Mouse (Mus musculus) heart, postnatal 36 days (tissue): ENCODE measurements around the gene Zfp444. TPM values are rescaled to one million over a fixed set of nuclear protein-coding genes. Genes with fewer than 3 reads are reported as not detected.
"Not testable (repeated sequence)": the region's sequence is repeated elsewhere in the genome, so short reads cannot be mapped to it uniquely, and the experiment has no call there.

ENCODE experiments used
- DNase-seq, 2 experiments: peaks; one replicate each; pipeline ENCODE4 v3.0.0; 2021 to 2022
- intact Hi-C: fragments of 180-260 bp; cut with DNase I; formaldehyde crosslinking; loops from one replicate; pipeline ENCODE4 v1.15.1; 2025
- total RNA-seq, 2 experiments: library from RNA; stranded (reverse); gene quantifications; 2 replicates each; pipeline ENCODE4 v1.2.3; 2021

Zfp444 gene
- total RNA-seq, 2 experiments from 2014 or later, result 9.4 to 11.4 TPM

DNA sequence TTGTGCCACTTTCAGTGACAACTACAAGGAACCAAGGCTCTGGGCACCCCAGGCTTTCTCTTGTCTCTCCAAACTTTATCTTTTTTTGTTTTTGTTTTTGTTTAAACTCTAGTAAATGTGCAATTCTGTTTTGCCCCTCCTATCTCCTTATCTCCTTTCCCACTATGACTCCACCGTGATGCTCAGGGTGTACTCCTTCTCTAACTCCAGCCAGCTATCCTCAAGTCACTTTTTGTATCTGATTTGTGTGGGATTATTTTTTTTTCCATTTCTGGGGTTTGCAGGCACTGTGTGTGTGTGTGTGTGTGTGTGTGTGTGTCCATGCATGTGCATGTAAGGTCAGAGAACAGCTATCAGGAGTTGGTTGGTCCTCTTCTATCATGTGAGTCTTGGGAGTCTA, 14.5 kb upstream of the Zfp444 start:
- DNase-seq, result no peak
- intact Hi-C loops, result no loop called here

DNA sequence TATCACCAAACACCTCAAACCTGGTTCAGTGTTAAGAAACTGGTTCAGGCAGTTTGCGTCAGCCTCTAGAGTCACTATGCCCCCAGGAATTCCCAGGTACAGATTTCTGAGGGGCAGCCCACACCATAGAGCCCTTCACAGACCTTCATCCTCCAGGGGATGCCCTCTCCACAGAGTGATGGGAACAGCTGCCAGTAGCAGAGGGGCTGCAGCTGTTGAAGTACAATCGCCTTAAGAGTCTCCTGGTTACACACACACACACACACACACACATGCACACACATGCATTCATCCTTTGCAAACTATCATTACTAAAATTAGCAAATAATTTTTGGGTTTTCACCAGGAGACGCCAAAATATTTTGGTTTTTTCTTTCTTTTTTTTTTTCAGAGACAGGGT, 12.4 kb upstream of the Zfp444 start:
- intact Hi-C loops, result no loop called here

DNA sequence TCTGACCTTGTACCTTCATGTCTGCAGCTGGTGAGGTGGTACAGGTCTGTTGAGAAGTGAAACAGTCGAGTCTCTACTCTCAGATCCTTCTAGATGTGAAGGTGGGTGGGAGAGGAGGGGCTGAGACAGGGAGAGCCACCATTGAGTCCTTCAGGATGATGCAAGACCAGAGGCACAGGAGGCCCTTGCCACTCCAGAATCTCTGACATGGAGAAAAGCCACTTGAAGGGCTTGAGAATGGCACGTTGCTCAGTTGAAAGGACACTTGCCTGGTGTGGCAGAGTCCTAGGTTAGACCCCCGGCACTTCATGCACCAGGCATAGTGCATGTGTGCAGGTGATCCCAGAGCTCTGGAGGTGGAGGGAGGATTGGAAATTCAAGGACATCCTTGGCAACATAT, 10.5 kb upstream of the Zfp444 start:
- intact Hi-C loops, result no loop called here

More for the DNA sequence above, 12.4 kb upstream of the Zfp444 start:
- no peak for DNase-seq

DNA sequence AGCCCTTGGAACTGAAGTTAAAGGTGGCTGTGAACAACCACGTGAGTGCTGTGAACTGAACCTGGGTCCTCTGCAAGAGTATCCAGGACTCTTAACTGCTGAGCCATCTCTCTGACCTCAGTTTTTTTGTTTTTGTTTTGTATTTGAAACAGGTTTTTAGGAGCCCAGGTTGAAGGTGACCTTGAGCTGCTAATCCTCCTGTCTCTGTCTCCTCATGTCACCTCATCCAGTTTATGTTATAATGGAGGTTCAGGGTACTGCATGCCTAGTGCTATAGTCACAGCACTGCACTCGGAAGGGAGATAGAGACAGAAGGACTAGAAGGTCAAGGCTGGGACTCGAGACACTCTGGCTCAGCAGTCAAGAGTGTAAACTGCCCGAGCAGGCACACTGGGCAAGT, 9.9 kb upstream of the Zfp444 start:
- intact Hi-C loops, result no loop called here

More for the DNA sequence above, 10.5 kb upstream of the Zfp444 start:
- DNase-seq, result no peak

DNA sequence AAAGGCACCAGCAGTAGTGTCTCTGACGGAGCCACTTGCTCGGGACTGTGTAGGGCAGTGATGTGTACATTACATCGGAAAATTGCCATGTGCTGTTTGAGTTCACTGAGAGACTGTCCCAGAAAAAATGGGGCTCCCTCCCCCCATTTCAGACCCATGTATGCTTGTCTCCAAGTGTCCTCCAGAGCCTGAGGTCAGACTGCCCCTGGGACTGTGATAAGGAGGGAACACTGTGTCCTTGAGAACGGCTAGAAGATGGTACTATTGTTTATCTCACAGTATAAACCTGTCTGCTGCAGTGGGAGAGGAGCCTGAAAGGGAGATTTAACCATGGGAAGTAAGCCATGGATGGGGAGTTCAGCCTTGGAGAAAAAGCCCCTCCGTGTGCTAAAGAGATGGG, 7.4 kb upstream of the Zfp444 start:
- DNase-seq, result no peak

More for the DNA sequence above, 9.9 kb upstream of the Zfp444 start:
- DNase-seq, result no peak

DNA sequence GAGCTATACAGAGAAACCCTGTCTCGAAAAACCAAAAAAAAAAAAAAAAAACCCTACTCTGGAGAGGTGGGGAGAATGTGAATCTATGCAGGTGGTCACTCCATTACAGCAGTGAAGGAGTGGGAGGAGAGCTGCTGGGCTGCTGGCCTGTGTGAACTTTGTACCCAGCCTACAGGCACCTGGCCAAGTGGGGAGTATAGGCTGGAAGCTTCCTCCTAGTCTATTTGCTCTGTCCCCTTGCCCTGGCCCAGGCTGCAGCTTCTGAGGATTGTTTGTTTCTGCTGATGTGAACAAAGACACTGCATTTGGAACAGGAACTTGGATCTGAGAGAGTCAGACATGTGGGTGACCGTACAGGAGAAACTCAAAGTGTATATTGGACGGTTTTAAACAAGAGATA, 2.6 kb upstream of the Zfp444 start:
- DNase-seq, result no peak
- intact Hi-C loops, result no loop called here

More for the DNA sequence above, 7.4 kb upstream of the Zfp444 start:
- intact Hi-C loops, result no loop called here

DNA sequence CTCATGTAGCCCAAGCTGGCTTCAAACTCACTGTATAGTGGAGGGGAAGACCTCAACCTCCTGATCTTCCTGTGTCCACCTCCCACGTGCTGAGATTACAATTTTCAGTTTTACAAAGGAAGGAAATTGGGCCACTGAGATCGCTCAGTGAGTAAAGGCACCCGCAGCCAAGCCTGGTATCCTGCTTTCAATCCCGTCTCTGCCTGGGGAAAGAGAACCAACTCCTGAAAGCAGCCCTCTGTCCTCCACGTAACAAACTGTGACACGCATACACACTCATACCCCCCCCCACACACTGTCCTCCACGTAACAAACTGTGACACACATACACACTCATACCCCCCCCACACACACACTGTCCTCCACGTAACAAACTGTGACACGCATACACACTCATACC, 1.6 kb upstream of the Zfp444 start:
- intact Hi-C loops, result loop anchor here (5.0 to 10.0 kb wide), 2 partner anchors 112 to 214 kb away; partner anchors contain the start of gene Zfp28

DNA sequence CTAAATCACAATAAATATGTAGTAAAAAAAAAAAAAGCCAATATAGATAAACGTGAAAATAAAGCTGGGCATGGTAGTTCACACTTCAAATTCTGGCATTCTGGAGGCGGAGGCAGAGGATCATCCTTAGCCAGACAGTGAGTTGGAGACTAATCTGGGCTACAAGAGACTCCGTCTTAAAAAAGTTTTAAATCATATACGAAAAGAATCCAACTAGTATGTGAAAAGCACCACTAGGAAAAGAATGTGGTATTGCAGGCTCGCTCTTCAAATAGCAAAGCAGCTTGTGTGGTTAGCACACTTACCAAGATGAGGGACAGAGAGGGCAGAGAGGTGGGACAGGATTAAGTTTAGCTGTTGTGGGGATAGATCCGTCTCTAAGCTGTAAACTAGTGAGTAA, 1.2 kb upstream of the Zfp444 start:
- no peak for DNase-seq

More for the DNA sequence above, 1.6 kb upstream of the Zfp444 start:
- DNase-seq, result no peak

DNA sequence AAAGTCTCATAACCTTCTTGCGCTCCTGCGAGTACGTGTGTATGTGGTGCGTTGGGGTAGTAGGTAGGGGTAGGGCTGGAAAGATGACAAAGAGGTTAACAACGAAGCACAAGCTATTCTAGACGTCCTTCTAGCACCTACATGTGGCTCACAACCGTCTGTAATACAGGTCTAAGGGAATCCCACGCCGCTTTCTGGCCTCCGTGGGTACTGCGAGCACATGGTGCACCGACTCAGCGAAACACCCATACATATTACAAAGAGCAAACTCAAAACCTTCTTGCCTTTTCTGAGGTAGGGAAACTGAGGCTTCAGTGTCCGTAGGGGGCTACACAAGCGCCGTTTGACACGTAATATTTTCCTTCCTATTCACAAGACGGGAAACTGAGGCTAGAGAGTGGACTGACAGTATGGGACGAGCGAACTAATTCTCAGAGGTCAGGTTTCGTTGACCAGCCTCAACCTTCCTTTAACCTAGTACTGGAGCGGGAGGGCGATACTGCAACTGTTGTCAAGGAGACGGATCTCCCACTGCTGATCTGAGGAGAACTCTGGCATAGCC, 501 bp upstream of the Zfp444 start:
- DNase-seq, result peak; percentile 62 to 63
- intact Hi-C loops, result loop anchor here (1.0 to 10.0 kb wide), 4 partner anchors 15 to 213 kb away; partner anchors contain the start of gene Zfp28

More for the DNA sequence above, 1.2 kb upstream of the Zfp444 start:
- intact Hi-C loops, result loop anchor here (1.0 to 10.0 kb wide), 4 partner anchors 15 to 214 kb away; partner anchors contain the start of gene Zfp28

DNA sequence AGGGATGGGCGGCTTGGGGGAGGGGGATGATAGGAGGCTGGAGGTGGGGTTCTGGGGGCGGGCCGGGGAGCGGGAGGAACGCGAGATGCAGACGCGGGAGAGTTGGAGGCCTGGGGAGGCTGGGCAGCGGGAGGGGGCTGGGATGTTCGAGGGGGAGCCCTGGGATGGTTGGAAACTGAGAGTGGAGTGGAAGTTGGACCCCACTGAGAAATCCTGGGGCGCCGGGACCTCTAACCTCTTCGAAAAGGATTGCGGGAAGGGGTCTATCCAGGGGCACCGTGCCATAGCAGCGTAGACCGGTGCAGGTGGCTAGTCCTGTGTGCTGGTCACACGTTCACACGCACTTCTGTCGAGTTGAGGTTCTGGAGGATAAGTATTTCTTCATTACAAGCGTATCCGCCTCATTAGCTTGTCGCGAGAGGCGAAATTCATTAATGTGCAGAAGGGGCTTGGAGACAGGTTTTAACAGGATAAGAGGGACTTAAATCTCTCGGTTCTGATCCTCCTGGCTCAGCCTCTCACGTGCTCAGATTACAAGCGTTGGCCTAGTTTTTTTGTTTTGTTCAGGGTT, 733 bp downstream of the Zfp444 start:
- DNase-seq, result no peak
- intact Hi-C loops, result loop anchor here (5.0 to 10.0 kb wide), 2 partner anchors 110 to 212 kb away; partner anchors contain the start of gene Zfp28

DNA sequence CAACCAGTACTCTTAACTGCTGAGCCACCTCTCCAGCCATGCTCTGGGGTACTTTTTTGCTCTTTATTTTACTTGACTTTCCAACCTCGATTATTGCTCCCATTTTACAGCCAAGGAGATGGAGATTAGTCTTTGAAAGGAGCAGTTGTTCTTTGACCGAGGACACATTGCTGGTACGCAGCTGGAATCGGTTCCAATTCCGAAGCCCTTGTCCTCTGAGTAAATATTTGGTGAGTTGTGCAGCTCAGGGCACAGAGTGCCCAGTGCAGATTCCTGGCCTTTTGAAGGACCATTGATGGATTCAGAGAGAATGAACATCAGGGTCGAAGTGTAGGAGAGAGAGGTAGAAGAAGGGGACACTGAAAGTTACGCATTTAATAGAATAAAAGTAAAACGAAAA, 1.8 kb downstream of the Zfp444 start:
- intact Hi-C loops, result loop anchor here (5.0 to 10.0 kb wide), 2 partner anchors 108 to 211 kb away; partner anchors contain the start of gene Zfp28

DNA sequence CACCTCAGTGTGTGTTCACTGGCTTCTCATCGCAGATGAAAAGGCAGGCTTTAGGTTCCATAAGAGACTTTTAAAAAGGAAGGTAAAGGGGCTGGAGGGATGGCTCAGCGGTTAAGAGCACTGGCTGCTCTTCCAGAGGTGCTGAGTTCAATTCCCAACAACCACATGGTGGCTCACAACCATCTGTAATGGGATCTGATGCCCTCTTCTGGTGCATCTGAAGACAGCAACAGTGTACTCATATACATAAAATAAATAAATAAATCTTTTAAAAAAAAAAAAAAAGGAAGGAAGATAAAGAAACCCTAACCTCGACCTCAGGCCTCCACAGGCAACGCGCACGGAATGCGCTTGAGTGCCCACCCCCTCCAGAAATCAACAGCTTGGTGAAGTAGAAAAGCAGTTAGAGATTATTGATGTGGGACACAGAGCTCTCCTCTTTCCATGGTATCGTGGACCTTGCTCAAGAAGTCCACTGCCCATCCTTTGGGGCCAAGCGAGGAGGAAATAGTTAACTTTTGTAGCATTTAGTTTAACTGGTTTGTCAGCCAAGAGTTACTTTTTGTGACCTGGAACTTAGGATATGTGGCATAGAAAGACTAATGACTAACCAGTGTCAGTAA, 2.5 kb downstream of the Zfp444 start:
- intact Hi-C loops, result loop anchor here (5.0 to 10.0 kb wide), 2 partner anchors 108 to 210 kb away; partner anchors contain the start of gene Zfp28
- not testable (repeated sequence) for DNase-seq

More for the DNA sequence above, 1.8 kb downstream of the Zfp444 start:
- no peak for DNase-seq

DNA sequence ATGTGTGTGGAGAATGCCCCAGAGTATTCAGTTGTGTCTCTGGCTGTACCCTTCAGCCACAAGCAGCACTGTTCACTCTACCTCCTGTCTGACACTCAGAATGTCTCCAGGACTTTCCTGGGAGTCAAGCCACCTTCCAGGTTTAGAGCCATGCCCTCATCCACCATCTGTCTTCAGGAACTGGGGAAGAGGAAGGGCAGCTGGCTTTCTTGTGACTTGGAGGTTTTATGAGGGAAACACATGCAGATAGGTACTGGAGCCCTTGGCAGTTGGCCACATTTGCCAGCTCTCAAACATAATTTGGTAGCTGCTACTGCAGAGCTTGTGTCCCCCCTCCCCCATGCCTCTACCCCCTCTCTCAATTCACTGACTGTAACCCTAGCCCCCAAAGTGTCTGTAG, 7.0 kb downstream of the Zfp444 start:
- intact Hi-C loops, result loop anchor here (10.0 kb wide), 1 partner anchor 206 kb away; the partner anchor contains the start of gene Zfp28
- no peak for DNase-seq

DNA sequence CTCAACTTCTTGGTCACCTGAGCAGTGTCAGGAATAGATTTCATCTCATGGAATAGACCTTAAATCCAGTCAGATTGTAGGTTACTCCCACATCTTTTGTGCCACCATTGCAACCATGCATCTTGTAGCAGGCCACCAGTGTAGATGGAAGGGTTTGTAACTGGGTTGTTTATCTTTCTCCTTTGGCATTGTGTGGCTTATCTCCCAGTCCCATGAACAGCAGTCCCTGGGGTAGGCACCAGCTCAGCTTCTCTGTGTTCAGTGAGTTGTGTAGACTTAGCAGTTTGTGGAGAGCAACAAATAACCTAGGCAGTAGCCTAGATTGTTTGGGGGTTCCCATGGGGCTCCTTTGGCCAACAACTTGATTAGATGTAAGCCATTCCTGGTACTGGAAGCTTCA, 10.9 kb downstream of the Zfp444 start:
- intact Hi-C loops, result no loop called here
- DNase-seq, result no peak

DNA sequence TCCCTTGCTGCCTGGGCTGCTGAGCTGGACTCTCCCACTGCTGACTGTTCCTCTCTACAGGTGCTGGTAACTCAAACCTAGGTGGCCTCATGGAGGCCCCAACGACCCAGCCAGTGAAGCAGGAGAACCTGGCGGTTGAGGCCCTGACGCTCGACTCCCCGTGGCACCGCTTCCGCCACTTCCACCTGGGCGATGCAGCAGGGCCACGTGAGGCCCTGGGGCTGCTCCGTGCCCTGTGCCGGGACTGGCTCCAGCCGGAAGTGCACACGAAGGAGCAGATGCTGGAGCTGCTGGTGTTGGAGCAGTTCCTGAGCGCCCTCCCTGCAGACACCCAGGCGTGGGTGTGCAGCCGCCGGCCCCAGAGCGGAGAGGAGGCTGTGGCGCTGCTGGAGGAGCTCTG, 11.8 kb downstream of the Zfp444 start:
- DNase-seq, result no peak
- intact Hi-C loops, result no loop called here

DNA sequence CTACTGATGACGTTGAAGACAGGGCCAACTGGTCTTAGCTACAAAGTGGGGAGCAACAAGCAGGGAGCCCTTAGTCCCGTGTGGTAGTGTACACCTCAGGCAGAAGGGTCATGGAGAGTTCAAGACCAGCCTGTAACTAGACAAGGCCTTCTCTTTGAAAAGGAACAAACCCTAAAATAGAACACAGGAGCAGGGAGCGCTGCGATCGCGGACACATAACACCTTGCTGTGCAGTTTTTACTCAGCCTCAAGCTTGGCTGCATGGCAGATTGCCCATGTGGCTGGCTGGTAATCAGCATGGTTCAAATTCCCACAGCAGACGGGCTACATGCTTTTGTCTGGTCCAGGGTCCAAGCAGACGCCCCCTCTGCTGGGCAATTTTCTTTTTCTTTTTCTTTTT, 12.5 kb downstream of the Zfp444 start:
- no peak for DNase-seq
- intact Hi-C loops, result no loop called here

DNA sequence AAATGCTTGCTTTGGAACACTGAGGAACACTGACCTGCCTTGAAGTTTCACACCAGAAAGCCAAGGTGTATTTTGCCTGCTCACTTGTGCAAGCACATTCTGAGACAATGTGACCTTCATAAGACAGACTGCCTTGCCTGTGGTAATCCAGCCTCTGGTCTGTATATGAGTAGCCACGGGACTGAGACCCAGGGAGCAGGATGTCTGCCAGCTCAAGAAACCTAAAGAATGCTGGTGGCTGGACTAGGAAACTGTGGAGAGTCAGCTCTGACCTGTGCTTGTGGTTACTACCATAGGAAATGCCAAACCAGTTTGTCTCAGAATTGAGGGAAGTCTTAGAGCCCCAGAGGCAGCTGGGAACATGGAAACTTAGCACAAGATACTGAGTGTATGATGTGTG, 13.4 kb downstream of the Zfp444 start:
- intact Hi-C loops, result no loop called here
- no peak for DNase-seq

DNA sequence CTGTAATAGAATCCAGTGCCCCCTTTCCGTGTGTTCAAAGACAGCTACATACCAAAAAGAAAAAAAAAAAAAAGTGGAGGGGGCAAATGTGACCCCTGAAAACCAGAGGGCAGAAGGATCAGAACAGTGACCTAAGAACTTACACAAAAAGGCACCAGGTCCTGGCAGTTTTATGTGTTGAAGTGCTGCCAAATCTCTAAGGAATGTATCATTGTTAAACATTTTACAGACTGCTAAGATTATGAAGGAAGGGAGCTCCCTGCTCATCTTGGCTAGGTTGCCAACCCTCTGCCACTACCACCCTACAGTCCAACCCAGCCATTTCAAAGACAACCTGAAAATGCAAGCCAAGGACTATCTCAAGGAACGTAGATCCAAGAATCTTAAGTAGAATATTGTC, 14.2 kb downstream of the Zfp444 start:
- DNase-seq, result no peak

DNA sequence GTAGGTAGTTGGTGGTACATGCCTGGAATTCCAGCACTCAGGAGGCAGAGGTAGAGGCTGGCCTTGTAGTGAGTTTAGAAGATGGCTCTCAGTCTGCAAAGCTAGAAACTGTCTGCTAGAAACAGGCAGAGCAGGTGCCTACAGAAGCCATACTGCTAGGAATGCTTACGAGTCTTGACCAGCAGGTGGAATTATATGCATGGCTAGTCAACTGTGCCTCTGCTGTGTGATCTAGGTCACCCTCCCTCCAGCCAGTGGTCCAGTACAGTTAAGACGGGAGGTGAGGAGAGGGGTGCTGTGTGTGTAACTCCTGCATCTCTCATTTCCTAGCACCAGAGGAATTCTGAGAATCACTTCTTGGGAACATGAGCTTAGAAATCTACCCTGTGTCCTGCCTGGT, 14.7 kb downstream of the Zfp444 start:
- intact Hi-C loops, result no loop called here
- DNase-seq, result no peak

More for the DNA sequence above, 14.2 kb downstream of the Zfp444 start:
- intact Hi-C loops, result no loop called here

DNA sequence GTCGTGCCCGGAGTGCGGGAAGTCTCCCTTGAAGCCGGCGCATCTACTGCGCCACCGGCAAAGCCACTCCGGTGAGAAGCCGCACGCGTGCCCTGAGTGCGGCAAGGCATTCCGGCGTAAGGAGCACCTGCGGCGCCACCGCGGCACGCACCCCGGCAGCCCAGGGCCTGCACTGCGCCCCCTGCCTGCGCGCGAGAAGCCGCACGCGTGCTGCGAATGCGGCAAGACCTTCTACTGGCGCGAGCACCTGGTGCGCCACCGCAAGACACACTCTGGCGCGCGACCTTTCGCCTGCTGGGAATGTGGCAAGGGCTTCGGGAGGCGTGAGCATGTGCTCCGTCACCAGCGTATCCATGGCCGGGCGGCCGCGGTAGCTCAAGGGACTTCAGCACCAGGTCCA, 17.5 kb downstream of the Zfp444 start:
- no peak for DNase-seq
- intact Hi-C loops, result no loop called here

DNA sequence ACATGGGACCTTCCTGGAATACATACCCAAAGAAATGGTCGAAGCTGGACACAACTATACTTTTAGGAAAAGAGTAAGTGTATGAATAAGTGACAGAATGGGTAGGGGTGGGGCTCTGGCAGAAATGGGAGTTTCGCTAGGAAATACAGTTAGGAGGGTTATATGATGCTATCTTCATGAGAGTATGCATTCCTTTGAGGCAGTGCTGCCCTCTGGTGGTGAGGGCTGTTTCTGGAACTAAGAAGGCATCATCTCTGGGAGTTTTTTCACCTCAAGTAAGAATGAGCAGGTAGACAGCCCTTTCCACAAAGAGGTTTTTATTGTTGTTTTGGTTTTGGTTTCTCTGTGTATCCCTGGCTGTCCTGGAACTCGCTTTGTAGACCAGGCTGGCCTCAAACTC, 19.4 kb downstream of the Zfp444 start:
- peak; percentile 72 to 88 for DNase-seq

More for the DNA sequence above, 19.4 kb downstream of the Zfp444 start:
- intact Hi-C loops, result loop anchor here (1.0 kb wide), 1 partner anchor 64 kb away; no protein-coding TSS in a partner anchor
